Mouse (Mus musculus): ENCODE results near the gene Tbc1d2b. TPM values are rescaled to one million over a fixed set of nuclear protein-coding genes. Genes with fewer than 3 reads are reported as not detected.

The Tbc1d2b gene
- polyA plus RNA-seq, 1 experiment from 2014 or later = 22.7 TPM

- no peaks in the 10 kb centered on the region for H3K27me3 ChIP-seq
- H3K9ac ChIP-seq = no peak overlapping the region
- H3K4me2 ChIP-seq = no peak overlapping the region; the same call in 1 of the 2 replicates
- ATAC-seq (ENCODE audit: borderline replicate concordance, extremely low read depth, low FRiP score, low TSS enrichment) = no peak
- no peaks in the 10 kb centered on the region for H3K9me3 ChIP-seq
- peaks cover 41% of the 10 kb centered on the region for H3K4me1 ChIP-seq
- no peak overlapping the region for H3K4me3 ChIP-seq
- peak overlapping the region; percentile 79 for H3K27ac ChIP-seq
- peaks cover 14% of the 10 kb centered on the region; the same call in 1 of the 2 replicates for H3K36me3 ChIP-seq
- WGBS = 52% methylated on average over 6 of the region's 6 CpGs
Observed at GRCm38 (mm10) chr9:90181656-90182388, 88.8 kb downstream of the Tbc1d2b start.

- 75% methylated on average over 5 of the region's 5 CpGs for WGBS
- H3K4me1 ChIP-seq = peaks cover 28% of the 10 kb centered on the region
- no peaks in the 10 kb centered on the region for H3K27me3 ChIP-seq
- peaks cover 13% of the 10 kb centered on the region; the same call in 1 of the 2 replicates for H3K36me3 ChIP-seq
- H3K9me3 ChIP-seq = no peaks in the 10 kb centered on the region
- no peak overlapping the region for H3K9ac ChIP-seq
- H3K4me3 ChIP-seq = no peak overlapping the region
- H3K4me2 ChIP-seq = no peak overlapping the region
- ATAC-seq (ENCODE audit: borderline replicate concordance, extremely low read depth, low FRiP score, low TSS enrichment) = no peak
- H3K27ac ChIP-seq = no peak overlapping the region
Observed at GRCm38 (mm10) chr9:90179409-90179808, 91.2 kb downstream of the Tbc1d2b start.

- 71% methylated on average over 3 of the region's 3 CpGs for WGBS
Observed at GRCm38 (mm10) chr9:90173330-90173729, 97.3 kb downstream of the Tbc1d2b start.

GRCm38 (mm10) chr9:90172528-90173321, 97.9 kb downstream of the Tbc1d2b start:
- Histone ChIP-seq H3K27me3 (no peaks in the 10 kb centered on the region), H3K9ac (no peak overlapping the region), H3K4me1 (no peaks in the 10 kb centered on the region), H3K9me3 (no peaks in the 10 kb centered on the region), H3K27ac (no peak overlapping the region), H3K4me2 (no peak overlapping the region), H3K4me3 (no peak overlapping the region), H3K36me3 (peaks cover 15% of the 10 kb centered on the region; the same call in 1 of the 2 replicates)
- 75% methylated on average over 8 of the region's 8 CpGs for WGBS
- no peak for ATAC-seq (ENCODE audit: borderline replicate concordance, extremely low read depth, low FRiP score, low TSS enrichment)

More at GRCm38 (mm10) chr9:90173330-90173729, 97.3 kb downstream of the Tbc1d2b start:
- no peak overlapping the region for H3K27ac ChIP-seq
- peaks cover 19% of the 10 kb centered on the region; the same call in 1 of the 2 replicates for H3K36me3 ChIP-seq
- no peak overlapping the region for H3K9ac ChIP-seq
- H3K9me3 ChIP-seq = no peaks in the 10 kb centered on the region
- no peak overlapping the region for H3K4me3 ChIP-seq
- no peaks in the 10 kb centered on the region for H3K27me3 ChIP-seq
- no peak for ATAC-seq (ENCODE audit: borderline replicate concordance, extremely low read depth, low FRiP score, low TSS enrichment)
- no peak overlapping the region for H3K4me2 ChIP-seq
- H3K4me1 ChIP-seq = no peaks in the 10 kb centered on the region

- no peak for ATAC-seq (ENCODE audit: borderline replicate concordance, extremely low read depth, low FRiP score, low TSS enrichment)
Observed at GRCm38 (mm10) chr9:90171421-90171820, 99.2 kb downstream of the Tbc1d2b start.

GRCm38 (mm10) chr9:90169965-90170364, 100.6 kb downstream of the Tbc1d2b start:
- H3K27me3 ChIP-seq = no peaks in the 10 kb centered on the region
- peaks cover 15% of the 10 kb centered on the region; the same call in 1 of the 2 replicates for H3K36me3 ChIP-seq
- no peak overlapping the region for H3K9ac ChIP-seq
- H3K4me1 ChIP-seq = peaks cover 11% of the 10 kb centered on the region; the same call in 1 of the 2 replicates
- 52% methylated on average over 4 of the region's 4 CpGs for WGBS
- no peak overlapping the region for H3K4me3 ChIP-seq
- ATAC-seq (ENCODE audit: borderline replicate concordance, extremely low read depth, low FRiP score, low TSS enrichment) = no peak
- no peak overlapping the region for H3K27ac ChIP-seq
- no peaks in the 10 kb centered on the region for H3K9me3 ChIP-seq
- no peak overlapping the region for H3K4me2 ChIP-seq

More at GRCm38 (mm10) chr9:90171421-90171820, 99.2 kb downstream of the Tbc1d2b start:
- Histone ChIP-seq H3K27me3 (no peaks in the 10 kb centered on the region), H3K9me3 (no peaks in the 10 kb centered on the region), H3K9ac (no peak overlapping the region), H3K4me3 (no peak overlapping the region), H3K36me3 (peaks cover 15% of the 10 kb centered on the region; the same call in 1 of the 2 replicates), H3K4me1 (0 out of 2 replicates have a peak, but pooled peaks cover 5% of the 10 kb centered on the region), H3K4me2 (no peak overlapping the region), H3K27ac (no peak overlapping the region)
- WGBS = 91% methylated on average over 19 of the region's 19 CpGs

GRCm38 (mm10) chr9:90166615-90167014, 104.0 kb downstream of the Tbc1d2b start:
- WGBS = 61% methylated on average over 5 of the region's 5 CpGs
- H3K27ac ChIP-seq = no peak overlapping the region
- no peaks in the 10 kb centered on the region for H3K27me3 ChIP-seq
- no peaks in the 10 kb centered on the region for H3K9me3 ChIP-seq
- ATAC-seq (ENCODE audit: borderline replicate concordance, extremely low read depth, low FRiP score, low TSS enrichment) = no peak
- no peak overlapping the region for H3K4me2 ChIP-seq
- H3K9ac ChIP-seq = no peak overlapping the region
- H3K36me3 ChIP-seq = no peaks in the 10 kb centered on the region
- H3K4me3 ChIP-seq = no peak overlapping the region
- peaks cover 26% of the 10 kb centered on the region for H3K4me1 ChIP-seq

GRCm38 (mm10) chr9:90165590-90165989, 105.0 kb downstream of the Tbc1d2b start:
- no peak overlapping the region for H3K9ac ChIP-seq
- 73% methylated on average over 4 of the region's 4 CpGs for WGBS
- no peaks in the 10 kb centered on the region for H3K36me3 ChIP-seq
- H3K9me3 ChIP-seq = no peaks in the 10 kb centered on the region
- no peak overlapping the region for H3K27ac ChIP-seq
- no peak overlapping the region for H3K4me2 ChIP-seq
- H3K4me1 ChIP-seq = peaks cover 26% of the 10 kb centered on the region
- H3K4me3 ChIP-seq = no peak overlapping the region
- no peaks in the 10 kb centered on the region for H3K27me3 ChIP-seq
- ATAC-seq (ENCODE audit: borderline replicate concordance, extremely low read depth, low FRiP score, low TSS enrichment) = no peak

- peaks cover 26% of the 10 kb centered on the region for H3K4me1 ChIP-seq
- H3K4me2 ChIP-seq = peak overlapping the region; percentile 85
- WGBS = 58% methylated on average over 4 of the region's 4 CpGs
- H3K9ac ChIP-seq = no peak overlapping the region
- no peak overlapping the region for H3K27ac ChIP-seq
- H3K27me3 ChIP-seq = no peaks in the 10 kb centered on the region
- H3K9me3 ChIP-seq = no peaks in the 10 kb centered on the region
- H3K4me3 ChIP-seq = no peak overlapping the region
- no peak for ATAC-seq (ENCODE audit: borderline replicate concordance, extremely low read depth, low FRiP score, low TSS enrichment)
- H3K36me3 ChIP-seq = no peaks in the 10 kb centered on the region
Observed at GRCm38 (mm10) chr9:90164670-90165453, 105.7 kb downstream of the Tbc1d2b start.

- WGBS = under 1% methylated on average over 18 of the region's 18 CpGs
- peak overlapping the region; percentile 64 for H3K4me3 ChIP-seq
- peak overlapping the region; percentile 71 for H3K9ac ChIP-seq
- ATAC-seq (ENCODE audit: borderline replicate concordance, extremely low read depth, low FRiP score, low TSS enrichment) = peak; percentile 71
- H3K4me2 ChIP-seq = peak overlapping the region; percentile 85
- no peaks in the 10 kb centered on the region for H3K9me3 ChIP-seq
- H3K36me3 ChIP-seq = no peaks in the 10 kb centered on the region
- H3K27me3 ChIP-seq = no peaks in the 10 kb centered on the region
- H3K27ac ChIP-seq = peak overlapping the region; percentile 83
- H3K4me1 ChIP-seq = peaks cover 26% of the 10 kb centered on the region
Observed at GRCm38 (mm10) chr9:90163749-90164095, 106.9 kb downstream of the Tbc1d2b start.

- peak within 1 kb of the TSS; percentile 71 for H3K9ac ChIP-seq
- under 1% methylated on average over 56 of the region's 60 CpGs for WGBS
Observed at GRCm38 (mm10) chr9:90162926-90163748, 107.5 kb downstream of the Tbc1d2b start, which contains the start of gene Adamts7. Gene Adamts7, plus strand, starts transcription at chr9:90163069.

More at GRCm38 (mm10) chr9:90162926-90163748, 107.5 kb downstream of the Tbc1d2b start, which contains the start of gene Adamts7:
- H3K36me3 ChIP-seq = no peaks in the 10 kb centered on the region
- no peaks in the 10 kb centered on the region for H3K27me3 ChIP-seq
- peaks cover 26% of the 10 kb centered on the region for H3K4me1 ChIP-seq
- no peaks in the 10 kb centered on the region for H3K9me3 ChIP-seq
- peak within 1 kb of the TSS; percentile 85 for H3K4me2 ChIP-seq
- H3K27ac ChIP-seq = peak within 1 kb of the TSS; percentile 83
- peak within 1 kb of the TSS; percentile 64 for H3K4me3 ChIP-seq
- peak; percentile 79 for ATAC-seq (ENCODE audit: borderline replicate concordance, extremely low read depth, low FRiP score, low TSS enrichment)
